Comparison of ENCODE assay signal across 29 mouse cellular contexts in genomic region chr6:142797996-142798395, GRCm38 (mm10). TPM values are rescaled to one million over a fixed set of nuclear protein-coding genes. Genes with fewer than 3 reads are reported as not detected.
"Had no signal": no experiment of that assay in that cellular context is flagged by ENCODE, and none has a peak within 500 bp of the region (broad histone marks: within the 10 kb centered on the region; RNA-seq: fewer than 3 reads in every experiment).

No protein-coding gene starts in this region.

- H3K4me3 ChIP-seq: heart, embryonic 13.5 days; heart, embryonic 15.5 days; hindbrain, embryonic 13.5 days; hindbrain, embryonic 15.5 days; kidney, embryonic 15.5 days; limb, embryonic 13.5 days; limb, embryonic 15.5 days; liver, embryonic 12.5 days had no signal

- H3K4me1 ChIP-seq: heart, embryonic 15.5 days had no signal

- DNase-seq: gastrocnemius, postnatal 14 days; gastrocnemius, postnatal 36 days; heart, adult 18-20 months; heart, postnatal 14 days; heart, postnatal 36 days; kidney, adult 11 months; kidney, adult 2 months; kidney, adult 9 months; kidney, postnatal 14 days; kidney, postnatal 36 days; layer of hippocampus, adult 9-11 months; layer of hippocampus, postnatal 36 days; left cerebral cortex, postnatal 4 days had no signal

RNA-seq across cellular contexts. Expression of gene Sult6b2, which starts 6.3 kb away (rescaled TPM):
- polyA plus RNA-seq: gonadal fat pad, adult 2 months; heart, embryonic 15.5 days; heart, postnatal 0 days; hindbrain, embryonic 11.5 days; hindbrain, embryonic 15.5 days; kidney, adult 2 months; kidney, embryonic 15.5 days; kidney, postnatal 0 days; large intestine, adult 2 months; limb, embryonic 11.5 days; limb, embryonic 13.5 days; liver, adult 2 months; liver, embryonic 12.5 days; liver, embryonic 14.5 days had no signal
